Mouse (Mus musculus) intestine, embryonic 16.5 days (tissue): ENCODE results near the gene St3gal3. TPM values are rescaled to one million over a fixed set of nuclear protein-coding genes. Genes with fewer than 3 reads are reported as not detected.

Experiments used
- ATAC-seq: fragments of 200-750 bp; cut with Nextera tagmentation; 2 replicates; pipeline ENCODE4 v1.8.0; 2017; ENCODE audit warnings: moderate TSS enrichment, moderate library complexity
- H3K27ac ChIP-seq: fragments of 300-500 bp; sonication (generic); 2 replicates; pipeline ENCODE4 v1.5.1; 2014; ENCODE audit warnings: mild to moderate bottlenecking, low read length
- H3K27me3 ChIP-seq: fragments of 300-500 bp; sonication (generic); replicated peaks from 2 replicates; pipeline ENCODE4 v1.6.1; 2014; ENCODE audit warnings: low read length, control low read depth, mixed read lengths; ENCODE audit not compliant: control insufficient read depth, insufficient read depth
- H3K36me3 ChIP-seq: fragments of 300-500 bp; sonication (generic); 2 replicates; pipeline ENCODE4 v1.6.1; 2014; ENCODE audit warnings: low read length, control low read depth; ENCODE audit not compliant: control insufficient read depth, insufficient read depth
- H3K4me1 ChIP-seq: fragments of 300-500 bp; sonication (generic); 2 replicates; pipeline ENCODE4 v1.6.1; 2014; ENCODE audit warnings: low read length, control low read depth, mixed read lengths; ENCODE audit not compliant: control insufficient read depth, insufficient read depth
- H3K4me2 ChIP-seq: fragments of 300-500 bp; sonication (generic); 2 replicates; pipeline ENCODE4 v1.6.1; 2014; ENCODE audit warnings: low read depth, low read length, control low read depth
- H3K4me3 ChIP-seq: fragments of 300-500 bp; sonication (generic); 2 replicates; pipeline ENCODE4 v1.5.1; 2014; ENCODE audit warnings: mild to moderate bottlenecking, low read length
- H3K9ac ChIP-seq: fragments of 300-500 bp; sonication (generic); 2 replicates; pipeline ENCODE4 v1.6.1; 2014; ENCODE audit warnings: low read depth, low read length
- H3K9me3 ChIP-seq: fragments of 300-500 bp; sonication (generic); 2 replicates; pipeline ENCODE4 v1.6.1; 2016; ENCODE audit warnings: low read length, control low read depth; ENCODE audit not compliant: control insufficient read depth
- WGBS: fragments of 180-500 bp; shearing (Covaris S2); extraction: QIAGEN DNeasy Blood & Tissue Kit; methylation state at CpG from one replicate; pipeline ENCODE4 v1.1.7; 2014; 5-methylcytosine and 5-hydroxymethylcytosine counted together
- polyA plus RNA-seq: library from polyadenylated mRNA; unstranded; fragments of >200 nt; fragmentation: Nextera tagmentation; extraction: Ambion mirVana; gene quantifications from 2 replicates; pipeline ENCODE4 v1.2.1, GENCODE M21; 2015

St3gal3 gene
- polyA plus RNA-seq, 1 experiment from 2014 or later: 8.6 TPM

DNA sequence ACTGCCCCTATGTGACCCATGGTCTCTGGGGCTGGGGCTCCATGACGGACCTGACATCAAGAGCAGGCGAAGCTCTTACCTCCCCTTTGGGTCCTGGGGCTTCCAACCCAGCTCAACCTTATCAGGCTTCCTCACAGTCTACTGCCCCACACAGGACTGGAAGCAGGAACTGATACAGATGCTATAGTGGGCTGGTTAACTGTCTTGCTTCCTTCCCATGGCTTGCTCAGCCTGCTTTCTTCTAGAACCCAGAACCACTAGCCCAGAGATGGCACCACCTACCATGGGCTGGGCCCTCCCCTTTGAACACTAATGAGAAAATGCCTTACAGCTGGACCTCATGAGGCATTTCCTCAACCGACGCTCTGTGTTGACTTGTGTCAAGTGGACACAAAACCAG is 217.3 kb downstream of the St3gal3 start:
- no peak overlapping the region for H3K9ac ChIP-seq
- 76% methylated on average over 4 of the region's 4 CpGs for whole genome bisulfite sequencing
- H3K27me3 ChIP-seq: no peaks in the 10 kb centered on the region
- H3K9me3 ChIP-seq: no peaks in the 10 kb centered on the region
- ATAC-seq: no peak
- no peaks in the 10 kb centered on the region for H3K36me3 ChIP-seq
- no peak overlapping the region for H3K4me2 ChIP-seq
- no peak overlapping the region for H3K4me3 ChIP-seq
- peak overlapping the region; percentile 69; the same call in 1 of the 2 replicates for H3K27ac ChIP-seq
- peaks cover 27% of the 10 kb centered on the region for H3K4me1 ChIP-seq

DNA sequence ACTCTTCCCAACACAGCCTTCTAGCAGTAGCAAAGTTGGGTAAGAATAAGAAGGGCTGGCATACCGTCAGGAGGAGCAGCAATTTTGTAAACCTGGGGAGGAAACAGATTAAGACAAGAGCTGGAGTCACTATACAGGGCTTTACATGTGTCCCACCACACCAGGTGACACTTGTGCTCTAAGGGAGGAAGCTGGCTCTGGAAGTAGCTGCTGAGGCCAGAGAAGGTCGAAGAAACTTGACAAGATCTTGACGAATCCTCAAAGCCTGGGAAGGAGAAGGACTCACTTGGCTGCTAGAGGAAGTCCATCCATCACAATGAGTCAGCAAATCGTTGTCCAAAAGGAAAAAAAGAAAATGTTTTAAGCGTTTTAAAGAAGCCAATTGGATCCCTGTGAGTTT is 218.3 kb downstream of the St3gal3 start:
- WGBS: 64% methylated on average over 5 of the region's 5 CpGs
- ATAC-seq: no peak
- H3K4me2 ChIP-seq: 0 out of 2 replicates have a peak overlapping the region, but pooled peaks have one; percentile 75
- no peaks in the 10 kb centered on the region for H3K27me3 ChIP-seq
- H3K9me3 ChIP-seq: no peaks in the 10 kb centered on the region
- 0 out of 2 replicates have a peak, but pooled peaks cover 5% of the 10 kb centered on the region for H3K36me3 ChIP-seq
- no peak overlapping the region for H3K27ac ChIP-seq
- H3K4me3 ChIP-seq: no peak overlapping the region
- peaks cover 27% of the 10 kb centered on the region for H3K4me1 ChIP-seq
- H3K9ac ChIP-seq: no peak overlapping the region

DNA sequence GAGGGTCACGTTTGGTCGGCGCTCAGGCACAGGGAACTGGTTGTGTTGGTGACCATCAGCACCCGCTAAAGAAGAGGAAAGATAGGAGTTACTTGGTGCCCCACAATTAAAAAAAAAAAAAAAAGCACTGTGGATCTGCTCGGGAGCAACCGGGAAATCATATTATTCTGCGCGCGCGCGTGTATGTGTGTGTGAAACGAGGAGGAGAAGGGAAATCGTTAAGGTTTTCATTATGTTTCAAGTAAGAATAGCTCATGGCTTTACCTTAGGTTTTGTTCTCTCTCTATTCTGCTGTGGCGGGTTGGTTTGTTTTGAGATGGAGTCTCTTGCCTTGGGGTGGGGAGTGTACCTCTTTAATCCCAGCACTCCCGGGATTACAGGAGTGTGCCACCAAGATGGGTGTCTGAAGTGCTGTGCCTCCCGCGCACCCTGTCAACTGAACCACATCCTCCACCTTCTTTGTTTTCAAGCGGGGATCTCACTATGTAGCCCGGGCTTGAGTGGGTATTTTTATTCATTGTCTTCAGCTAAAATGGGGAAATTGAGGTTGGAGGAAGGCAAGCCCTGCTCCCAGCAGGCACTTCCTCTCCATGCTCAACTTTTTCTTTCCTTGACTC is 219.1 kb downstream of the St3gal3 start:
- Histone ChIP-seq H3K27ac (peak overlapping the region; percentile 81; the same call in 1 of the 2 replicates), H3K4me2 (peak overlapping the region; percentile 75), H3K4me3 (peak overlapping the region; percentile 73), H3K9ac (peak overlapping the region; percentile 84), H3K27me3 (no peaks in the 10 kb centered on the region), H3K9me3 (no peaks in the 10 kb centered on the region), H3K36me3 (0 out of 2 replicates have a peak, but pooled peaks cover 5% of the 10 kb centered on the region), H3K4me1 (peaks cover 27% of the 10 kb centered on the region)
- ATAC-seq: no peak
- WGBS: 5% methylated on average over 19 of the region's 19 CpGs

DNA sequence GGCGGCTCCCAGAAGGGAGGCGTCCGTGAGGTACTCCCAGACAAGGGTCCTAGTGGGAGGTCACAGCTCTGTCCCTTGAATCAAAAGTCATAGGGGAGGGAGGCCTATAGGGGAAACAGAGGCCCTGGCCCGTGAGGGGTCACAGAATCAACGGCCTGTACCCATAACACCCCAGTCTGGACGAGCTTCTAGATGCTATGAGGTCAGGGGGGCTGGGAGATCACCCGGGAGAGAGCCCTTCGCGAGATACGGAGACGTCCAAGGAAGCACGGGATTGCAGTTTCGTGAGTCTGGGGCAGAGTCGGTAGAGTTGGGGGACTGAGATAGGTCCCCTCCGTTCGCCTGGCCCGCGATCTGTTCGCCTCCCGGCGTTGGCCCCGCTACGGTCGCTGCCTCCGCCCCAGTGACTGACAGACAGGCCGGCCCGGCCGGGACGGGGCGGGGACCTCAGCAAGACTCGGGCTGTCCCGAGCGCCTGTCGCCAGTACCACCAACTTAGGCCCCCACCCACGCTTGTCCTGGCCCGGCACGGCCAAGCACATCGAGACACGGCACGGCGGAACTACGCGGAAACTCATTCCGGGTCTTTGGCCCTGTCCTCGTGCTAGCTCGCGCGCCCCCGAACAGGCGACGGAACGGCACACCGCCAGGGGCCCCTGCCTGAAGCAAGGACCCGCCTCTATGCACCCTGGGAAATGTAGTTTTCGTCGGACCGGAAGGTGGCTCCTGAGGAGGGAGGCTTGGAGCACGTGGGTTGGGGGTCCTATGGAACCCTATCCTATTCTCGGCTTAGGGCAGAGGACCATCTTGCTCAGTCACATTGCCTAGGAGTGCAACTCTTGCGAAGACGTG is 219.9 kb downstream of the St3gal3 start, which contains the start of gene Ipo13:
Ipo13 (minus strand) TSS at position 409 of the 852 bp plus-strand sequence.
- peak within 1 kb of the TSS; percentile 81 for H3K27ac ChIP-seq
- under 1% methylated on average over 61 of the region's 61 CpGs for WGBS
- H3K4me1 ChIP-seq: peaks cover 27% of the 10 kb centered on the region
- H3K4me2 ChIP-seq: peak within 1 kb of the TSS; percentile 99
- H3K4me3 ChIP-seq: peak within 1 kb of the TSS; percentile 73
- H3K27me3 ChIP-seq: no peaks in the 10 kb centered on the region
- peak; percentile 95 for ATAC-seq
- H3K36me3 ChIP-seq: 0 out of 2 replicates have a peak, but pooled peaks cover 5% of the 10 kb centered on the region
- peak within 1 kb of the TSS; percentile 84 for H3K9ac ChIP-seq
- H3K9me3 ChIP-seq: no peaks in the 10 kb centered on the region

DNA sequence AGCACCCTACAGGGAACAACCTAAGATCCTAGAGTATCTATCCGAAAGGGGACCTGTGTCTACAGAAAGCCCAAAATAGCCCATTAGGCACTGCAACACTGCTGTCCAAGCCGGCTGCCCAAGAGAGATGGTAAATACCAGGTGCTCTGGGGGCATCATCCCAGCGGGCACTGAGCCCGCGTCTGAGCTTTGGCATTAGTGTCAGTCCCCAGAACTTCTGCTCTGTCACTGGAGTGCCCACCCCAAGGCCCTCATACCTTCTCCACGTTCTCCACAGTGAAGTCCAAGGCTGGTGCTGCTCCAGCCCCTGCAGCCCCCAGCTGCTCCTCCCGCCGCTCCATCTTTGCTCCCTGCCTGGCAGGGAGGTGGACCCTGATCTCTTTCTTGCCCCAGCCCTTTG is 220.7 kb downstream of the St3gal3 start:
- peaks cover 28% of the 10 kb centered on the region for H3K4me1 ChIP-seq
- H3K9me3 ChIP-seq: no peaks in the 10 kb centered on the region
- H3K27ac ChIP-seq: no peak overlapping the region; the same call in 1 of the 2 replicates
- 0 out of 2 replicates have a peak, but pooled peaks cover 5% of the 10 kb centered on the region for H3K36me3 ChIP-seq
- 14% methylated on average over 8 of the region's 8 CpGs for WGBS
- no peaks in the 10 kb centered on the region for H3K27me3 ChIP-seq
- H3K9ac ChIP-seq: peak overlapping the region; percentile 84
- H3K4me3 ChIP-seq: peak overlapping the region; percentile 73
- H3K4me2 ChIP-seq: peak overlapping the region; percentile 99
- ATAC-seq: 0 out of 2 replicates have a peak, but pooled peaks have one; percentile 3

DNA sequence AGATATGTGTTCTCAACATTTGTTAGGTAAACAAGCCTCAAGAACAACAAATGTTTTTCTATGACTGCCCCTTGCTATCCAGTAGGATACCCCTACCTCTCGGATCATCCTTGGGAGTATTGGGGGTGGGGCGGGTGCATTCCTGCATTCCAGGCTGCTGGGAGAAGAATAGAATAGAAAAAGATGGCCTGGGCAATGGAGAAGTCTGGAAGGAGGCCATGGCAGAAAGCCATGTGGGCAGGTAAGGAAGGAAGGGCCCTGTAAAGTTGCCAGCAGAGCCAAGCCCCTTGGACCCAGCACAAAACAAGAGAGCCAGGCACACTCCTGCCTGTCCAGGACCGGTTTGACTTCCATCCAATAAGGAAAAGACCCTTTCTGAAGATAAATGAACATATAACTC is 221.3 kb downstream of the St3gal3 start:
- Histone ChIP-seq H3K4me3 (peak overlapping the region; percentile 73), H3K27ac (no peak overlapping the region), H3K36me3 (0 out of 2 replicates have a peak, but pooled peaks cover 5% of the 10 kb centered on the region), H3K27me3 (no peaks in the 10 kb centered on the region), H3K4me1 (peaks cover 27% of the 10 kb centered on the region), H3K4me2 (peak overlapping the region; percentile 99), H3K9ac (peak overlapping the region; percentile 84), H3K9me3 (no peaks in the 10 kb centered on the region)
- ATAC-seq: no peak
- 54% methylated on average over 3 of the region's 3 CpGs for WGBS

DNA sequence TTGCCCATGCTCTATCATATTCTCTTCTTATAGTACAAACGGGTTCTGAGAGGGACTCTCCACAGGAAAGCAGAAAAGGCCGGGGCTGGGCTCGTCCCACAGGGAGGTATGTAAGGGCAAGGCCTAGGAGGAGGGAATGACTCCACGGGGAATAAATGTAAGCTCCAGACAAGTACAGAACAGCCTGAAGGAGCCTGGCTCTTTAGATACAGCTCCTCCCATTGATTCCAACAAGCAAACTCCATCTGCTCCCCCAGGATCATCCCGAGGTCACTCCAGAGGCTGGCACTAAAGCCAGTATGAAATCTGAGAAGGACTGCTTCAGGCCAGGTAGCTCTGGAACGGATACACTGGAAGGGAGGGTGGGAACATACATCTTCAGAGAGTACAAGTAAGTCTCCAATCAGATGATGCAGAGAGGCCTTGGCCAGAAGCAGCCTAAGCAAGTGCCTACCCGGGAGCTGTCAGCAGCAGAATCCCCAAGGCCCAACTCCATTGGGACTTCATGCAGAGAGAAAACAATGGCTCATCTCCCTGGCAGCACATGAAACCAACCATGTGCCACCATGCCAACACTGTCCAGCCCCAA is 221.9 kb downstream of the St3gal3 start:
- no peak overlapping the region for H3K9ac ChIP-seq
- no peak overlapping the region for H3K27ac ChIP-seq
- H3K4me2 ChIP-seq: peak overlapping the region; percentile 99; the same call in 1 of the 2 replicates
- no peaks in the 10 kb centered on the region for H3K27me3 ChIP-seq
- WGBS: 57% methylated on average over 7 of the region's 7 CpGs
- H3K36me3 ChIP-seq: 0 out of 2 replicates have a peak, but pooled peaks cover 5% of the 10 kb centered on the region
- peaks cover 27% of the 10 kb centered on the region for H3K4me1 ChIP-seq
- H3K9me3 ChIP-seq: no peaks in the 10 kb centered on the region
- H3K4me3 ChIP-seq: 0 out of 2 replicates have a peak overlapping the region, but pooled peaks have one; percentile 73
- ATAC-seq: no peak

DNA sequence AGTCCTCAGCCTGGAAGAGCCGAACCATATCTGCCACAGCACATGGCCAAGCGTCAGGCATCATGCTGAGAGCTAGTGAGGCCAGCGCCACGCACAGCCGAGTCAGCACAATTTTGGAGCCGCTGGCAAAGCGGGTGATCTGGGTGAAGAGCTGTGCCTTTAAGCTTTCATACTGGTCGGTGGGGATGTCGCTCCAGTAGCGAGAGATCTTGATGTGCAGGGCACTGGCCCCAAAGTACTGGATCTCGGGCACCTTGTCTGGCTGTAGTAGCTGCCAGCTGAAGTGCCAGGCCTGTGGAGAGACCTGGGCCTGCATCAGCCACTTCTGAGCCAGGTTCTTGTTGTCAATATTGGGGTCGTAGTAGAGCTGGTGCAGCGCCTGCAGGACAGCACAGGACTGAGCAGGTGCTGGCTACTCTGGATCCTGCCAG is 222.6 kb downstream of the St3gal3 start:
- no peak overlapping the region for H3K27ac ChIP-seq
- H3K9me3 ChIP-seq: no peaks in the 10 kb centered on the region
- ATAC-seq: no peak
- H3K9ac ChIP-seq: no peak overlapping the region
- H3K4me3 ChIP-seq: no peak overlapping the region
- H3K27me3 ChIP-seq: no peaks in the 10 kb centered on the region
- no peak overlapping the region for H3K4me2 ChIP-seq
- 0 out of 2 replicates have a peak, but pooled peaks cover 5% of the 10 kb centered on the region for H3K36me3 ChIP-seq
- H3K4me1 ChIP-seq: peaks cover 27% of the 10 kb centered on the region
- 93% methylated on average over 13 of the region's 13 CpGs for WGBS
